Mouse (Mus musculus) forebrain, embryonic 10.5 days (tissue): Measurements from ENCODE around the gene 4930432K21Rik. TPM values are rescaled to one million over a fixed set of nuclear protein-coding genes. Genes with fewer than 3 reads are reported as not detected.

Source experiments
- DNase-seq: peaks from one replicate; pipeline ENCODE4 v3.0.0-alpha.2; 2017; ENCODE audit warnings: low spot score; ENCODE audit errors: extremely low spot score
- H3K27ac ChIP-seq: fragments of 300-500 bp; sonication (generic); 2 replicates; pipeline ENCODE4 v1.5.1; 2016; ENCODE audit warnings: mild to moderate bottlenecking
- H3K27me3 ChIP-seq: fragments of 300-500 bp; sonication (generic); 2 replicates; pipeline ENCODE4 v1.6.1; 2016; ENCODE audit warnings: mild to moderate bottlenecking; ENCODE audit not compliant: poor library complexity, severe bottlenecking
- H3K36me3 ChIP-seq: fragments of 300-500 bp; sonication (generic); replicated peaks from 2 replicates; pipeline ENCODE4 v1.6.1; 2016; ENCODE audit warnings: mild to moderate bottlenecking, moderate library complexity
- H3K4me1 ChIP-seq: fragments of 300-500 bp; sonication (generic); 2 replicates; pipeline ENCODE4 v1.6.1; 2016
- H3K4me3 ChIP-seq: fragments of 300-500 bp; sonication (generic); 2 replicates; pipeline ENCODE4 v1.5.1; 2016; ENCODE audit warnings: mild to moderate bottlenecking, moderate library complexity
- H3K9me3 ChIP-seq: fragments of 300-500 bp; sonication (generic); 2 replicates; pipeline ENCODE4 v1.6.1; 2016; ENCODE audit warnings: mild to moderate bottlenecking, moderate library complexity
- WGBS: fragments of 180-500 bp; shearing (Covaris S2); methylation state at CpG from one replicate; pipeline ENCODE4 v1.1.7; 2016; 5-methylcytosine and 5-hydroxymethylcytosine counted together
- polyA plus RNA-seq: library from polyadenylated mRNA; unstranded; fragments of >200 nt; fragmentation: Nextera tagmentation; extraction: Ambion mirVana; gene quantifications from 2 replicates; pipeline ENCODE4 v1.2.1, GENCODE M21; 2016

Gene 4930432K21Rik
- polyA plus RNA-seq: 1.9 and 2.4 TPM in 2 replicates

DNA sequence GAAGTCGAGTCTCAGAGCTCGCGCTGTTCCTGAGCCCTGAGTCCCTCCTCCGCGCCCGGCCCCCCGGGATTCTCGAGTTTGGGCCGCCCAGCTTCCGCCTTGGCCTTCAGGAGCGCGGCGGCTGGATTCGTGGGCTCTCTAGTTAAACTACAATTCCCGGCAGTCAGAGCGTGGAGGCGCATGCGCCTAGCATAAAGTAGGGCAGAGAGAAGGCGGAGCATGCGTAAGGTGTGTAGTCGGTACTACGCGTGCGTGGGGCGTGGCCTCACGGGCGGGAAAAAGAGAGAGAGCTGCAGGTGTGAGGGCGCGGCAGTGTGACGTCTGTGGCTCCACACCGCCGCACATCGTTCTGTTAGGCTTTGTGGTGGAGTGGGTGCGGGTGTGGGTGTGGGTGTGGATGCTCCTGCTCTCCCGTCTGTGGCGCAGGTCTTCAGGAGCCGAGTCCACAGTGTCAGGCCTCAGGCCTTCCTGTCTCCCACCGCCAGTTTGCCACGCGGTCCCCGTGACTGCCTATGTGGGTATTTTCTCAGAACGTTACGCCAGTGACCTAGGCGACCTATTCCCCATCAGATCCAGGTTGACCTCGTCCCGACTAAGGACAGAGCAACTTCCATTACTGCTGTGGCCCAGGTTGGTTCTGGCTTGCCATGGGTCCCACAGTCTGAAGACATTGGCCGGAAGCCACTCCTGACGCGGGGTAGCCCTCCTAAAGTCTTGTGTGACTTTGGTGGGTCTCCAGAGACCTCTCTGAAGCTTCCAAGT is at the start of gene 4930432K21Rik, which contains the start of gene Cc2d1a:
4930432K21Rik (plus strand) TSS at position 257 of the 762 bp plus-strand sequence.
Cc2d1a (minus strand) TSS at position 168 of the 762 bp plus-strand sequence.
- peaks cover 32% of the 10 kb centered on the region for H3K36me3 ChIP-seq
- peak within 1 kb of the TSS; percentile 88 for H3K27ac ChIP-seq
- WGBS: 18% methylated on average over 49 of the region's 49 CpGs
- H3K4me1 ChIP-seq: peaks cover 33% of the 10 kb centered on the region
- peak; percentile 91 for DNase-seq
- peak within 1 kb of the TSS; percentile 74 for H3K4me3 ChIP-seq
- H3K27me3 ChIP-seq: peaks cover 9% of the 10 kb centered on the region
- no peaks in the 10 kb centered on the region for H3K9me3 ChIP-seq

DNA sequence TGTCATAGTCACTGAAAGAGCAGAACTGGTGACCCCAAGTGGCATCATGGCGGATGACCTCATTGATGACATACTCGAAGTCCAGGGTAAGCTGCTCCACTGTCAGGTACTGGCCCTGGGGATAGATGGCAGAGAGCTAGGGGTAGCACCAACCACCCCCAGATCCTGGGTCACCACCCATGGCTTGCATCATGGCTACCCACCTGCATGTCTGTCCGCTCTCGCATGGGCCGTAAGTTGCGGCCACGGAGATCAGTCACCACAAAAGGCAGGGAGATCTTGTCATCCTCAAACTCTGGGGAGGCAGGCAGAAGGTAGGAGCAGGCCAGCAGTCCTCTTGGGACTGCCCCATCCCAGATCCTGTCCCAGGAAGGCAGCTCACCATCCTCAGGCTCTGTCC is 49.4 kb upstream of the 4930432K21Rik start:
- H3K36me3 ChIP-seq: peaks cover 98% of the 10 kb centered on the region
- WGBS: 91% methylated on average over 7 of the region's 7 CpGs
- H3K4me3 ChIP-seq: no peak overlapping the region
- H3K27me3 ChIP-seq: no peaks in the 10 kb centered on the region
- no peak overlapping the region for H3K27ac ChIP-seq
- no peaks in the 10 kb centered on the region for H3K9me3 ChIP-seq
- DNase-seq: no peak
- peaks cover 10% of the 10 kb centered on the region for H3K4me1 ChIP-seq

DNA sequence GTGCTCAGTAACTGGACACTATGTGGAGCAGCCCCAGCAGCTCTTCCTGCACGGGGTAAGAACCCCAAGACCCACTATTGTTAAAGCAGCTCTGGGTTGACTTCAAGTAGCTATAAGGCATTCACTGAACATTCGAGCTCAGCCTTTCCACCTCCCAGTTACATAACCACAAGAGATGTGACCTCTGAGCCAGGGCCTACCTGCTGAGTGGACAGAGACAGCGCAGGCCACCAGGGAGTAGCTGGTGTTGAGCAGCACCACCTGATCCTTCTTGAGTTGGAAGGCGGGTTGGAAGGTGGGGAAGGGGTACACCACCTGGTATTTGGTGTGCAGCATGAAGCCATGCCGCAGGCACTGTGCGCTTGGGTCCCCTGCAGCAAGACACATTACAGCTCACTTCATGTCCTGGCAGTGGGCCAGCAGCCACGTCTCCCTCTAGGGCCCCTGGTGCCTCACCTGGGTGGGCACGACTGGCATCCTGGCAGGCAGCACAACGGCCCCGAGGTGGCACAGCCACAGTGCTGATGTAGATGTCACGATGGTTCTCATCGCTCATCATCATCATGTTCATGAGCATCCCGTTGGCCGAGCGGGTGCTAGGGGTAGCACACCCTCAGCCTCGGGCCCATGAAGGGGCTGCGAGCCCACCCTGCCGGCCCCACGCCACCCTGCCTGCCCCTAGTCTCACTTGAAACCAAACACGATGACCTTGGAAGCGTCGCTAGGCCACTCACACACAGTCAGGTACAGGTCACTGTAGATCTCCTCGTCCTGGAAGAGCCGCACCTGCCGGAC is 46.2 kb upstream of the 4930432K21Rik start:
- no peak for DNase-seq
- no peak overlapping the region for H3K4me3 ChIP-seq
- H3K4me1 ChIP-seq: peaks cover 31% of the 10 kb centered on the region
- no peaks in the 10 kb centered on the region for H3K27me3 ChIP-seq
- no peaks in the 10 kb centered on the region for H3K9me3 ChIP-seq
- no peak overlapping the region for H3K27ac ChIP-seq
- peaks cover 65% of the 10 kb centered on the region for H3K36me3 ChIP-seq
- WGBS: 94% methylated on average over 25 of the region's 25 CpGs

DNA sequence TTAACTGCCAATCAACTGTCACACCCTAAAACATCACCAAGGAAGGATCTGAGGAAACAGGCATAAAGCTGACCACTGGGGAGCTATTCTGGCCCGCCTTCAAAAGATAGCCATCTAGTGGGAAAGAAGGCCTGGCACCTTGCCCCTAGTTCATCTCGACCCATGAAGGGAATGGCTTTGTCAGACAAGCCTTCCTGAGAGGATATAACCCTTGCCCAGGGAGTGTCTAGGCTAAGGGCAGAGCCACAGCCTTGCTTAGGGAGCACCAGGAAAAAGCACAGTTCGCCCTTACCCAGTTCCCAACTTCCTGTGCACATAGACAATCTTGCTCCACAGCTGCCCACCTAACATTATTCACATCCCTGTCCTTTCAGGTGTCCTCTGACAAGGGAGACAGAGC is 44.2 kb upstream of the 4930432K21Rik start:
- Histone ChIP-seq H3K27me3 (no peaks in the 10 kb centered on the region), H3K27ac (peak overlapping the region; percentile 99), H3K36me3 (peaks cover 46% of the 10 kb centered on the region), H3K9me3 (no peaks in the 10 kb centered on the region), H3K4me3 (peak overlapping the region; percentile 82), H3K4me1 (peaks cover 31% of the 10 kb centered on the region)
- no peak for DNase-seq
- 72% methylated on average over 3 of the region's 3 CpGs for WGBS

DNA sequence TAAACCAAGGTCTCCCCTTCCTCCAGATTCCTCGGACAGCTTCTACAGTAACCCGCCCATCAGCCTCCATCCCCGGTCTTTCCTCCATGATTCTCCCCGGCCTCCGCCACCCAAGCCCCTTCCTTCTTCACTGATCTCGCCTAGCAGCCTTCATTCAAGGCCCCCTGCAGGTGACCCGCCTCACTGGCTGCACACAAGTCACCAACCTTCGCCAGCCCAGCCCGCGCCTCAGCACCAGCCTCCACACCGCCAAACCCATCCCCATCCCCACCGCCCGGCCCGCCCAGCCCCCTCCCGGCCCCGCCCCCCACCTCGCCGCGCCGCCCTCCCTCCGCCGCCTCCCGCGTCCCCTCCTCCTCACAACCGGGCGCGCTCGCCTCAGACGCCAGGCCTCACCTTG is 43.6 kb upstream of the 4930432K21Rik start:
- H3K9me3 ChIP-seq: no peaks in the 10 kb centered on the region
- H3K27me3 ChIP-seq: no peaks in the 10 kb centered on the region
- H3K4me1 ChIP-seq: peaks cover 31% of the 10 kb centered on the region
- under 1% methylated on average over 27 of the region's 29 CpGs for WGBS
- DNase-seq: peak; percentile 87
- H3K27ac ChIP-seq: peak overlapping the region; percentile 99
- peaks cover 40% of the 10 kb centered on the region for H3K36me3 ChIP-seq
- H3K4me3 ChIP-seq: peak overlapping the region; percentile 82

DNA sequence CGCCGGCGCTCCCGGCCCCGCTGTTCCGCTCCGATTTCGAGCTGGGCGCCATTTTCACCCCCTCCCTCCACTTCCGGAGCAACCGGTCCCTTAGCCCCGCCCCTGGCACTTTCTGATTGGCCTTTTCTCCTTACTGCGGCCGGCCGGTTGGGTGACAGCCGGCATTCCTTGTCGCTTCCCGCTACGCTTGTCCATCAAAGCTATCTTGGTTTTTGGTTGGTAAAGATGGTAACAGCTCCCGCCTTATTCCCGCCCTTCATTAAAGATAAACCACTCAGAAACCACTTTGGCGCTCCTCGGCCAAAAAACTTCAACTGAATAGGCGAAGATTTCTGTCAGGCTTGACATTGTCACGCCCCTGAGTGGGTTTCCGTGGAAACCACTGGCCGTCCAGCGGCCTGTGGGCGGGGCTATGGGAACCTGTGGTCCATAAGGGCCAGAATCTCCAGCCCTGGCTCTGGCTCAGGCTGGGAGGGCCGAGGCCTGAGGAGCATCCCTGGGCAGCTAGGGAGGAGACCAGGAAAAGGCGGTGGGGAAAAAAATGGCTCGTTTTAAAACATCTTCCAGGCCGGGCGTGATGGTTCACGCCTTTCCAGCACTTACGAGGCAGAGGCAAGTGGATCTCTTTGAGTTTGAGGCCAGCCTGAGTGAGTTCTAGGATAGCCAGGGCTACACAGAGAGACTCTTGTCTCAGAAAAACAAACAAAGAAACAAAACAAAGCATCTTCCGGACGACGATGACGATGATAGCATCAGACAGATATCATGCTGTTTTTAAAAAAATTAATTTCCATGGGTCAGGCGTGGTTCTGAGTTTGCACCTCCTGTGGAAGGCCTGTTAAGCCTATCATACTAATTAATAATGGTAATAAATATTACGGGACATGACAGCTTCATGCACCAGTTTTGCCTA is 42.9 kb upstream of the 4930432K21Rik start, which contains the start of gene Dcaf15:
Dcaf15 (minus strand) TSS at position 72 of the 913 bp plus-strand sequence.
- 8% methylated on average over 42 of the region's 42 CpGs for WGBS
- peak within 1 kb of the TSS; percentile 82 for H3K4me3 ChIP-seq
- H3K27ac ChIP-seq: peak within 1 kb of the TSS; percentile 99
- peak; percentile 98 for DNase-seq
- no peaks in the 10 kb centered on the region for H3K27me3 ChIP-seq
- H3K9me3 ChIP-seq: no peaks in the 10 kb centered on the region
- H3K36me3 ChIP-seq: peaks cover 32% of the 10 kb centered on the region
- peaks cover 31% of the 10 kb centered on the region for H3K4me1 ChIP-seq

DNA sequence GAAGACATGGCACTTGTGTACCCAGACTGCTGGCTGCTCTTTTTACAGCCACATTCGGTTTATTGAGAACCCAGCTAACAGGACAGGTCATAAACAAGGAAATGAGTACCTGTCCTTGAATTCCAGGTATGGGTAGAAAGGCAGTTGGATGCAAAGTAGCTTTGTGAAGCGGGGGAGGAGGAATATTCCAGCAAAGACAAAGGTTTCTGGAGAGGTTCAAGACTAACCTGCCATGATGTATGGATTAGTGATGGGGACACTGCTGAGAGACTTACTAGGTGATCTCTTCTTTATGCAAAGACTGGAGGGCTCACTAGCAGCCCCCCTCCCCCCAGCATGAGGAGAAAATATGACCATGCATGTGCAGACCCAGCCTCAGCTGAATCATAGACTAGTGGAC is 42.1 kb upstream of the 4930432K21Rik start:
- Histone ChIP-seq H3K27me3 (no peaks in the 10 kb centered on the region), H3K4me3 (no peak overlapping the region), H3K27ac (peak overlapping the region; percentile 99; the same call in 1 of the 2 replicates), H3K4me1 (peaks cover 31% of the 10 kb centered on the region), H3K9me3 (no peaks in the 10 kb centered on the region), H3K36me3 (peaks cover 25% of the 10 kb centered on the region)
- WGBS: 81% methylated on average over 2 of the region's 2 CpGs
- DNase-seq: no peak

DNA sequence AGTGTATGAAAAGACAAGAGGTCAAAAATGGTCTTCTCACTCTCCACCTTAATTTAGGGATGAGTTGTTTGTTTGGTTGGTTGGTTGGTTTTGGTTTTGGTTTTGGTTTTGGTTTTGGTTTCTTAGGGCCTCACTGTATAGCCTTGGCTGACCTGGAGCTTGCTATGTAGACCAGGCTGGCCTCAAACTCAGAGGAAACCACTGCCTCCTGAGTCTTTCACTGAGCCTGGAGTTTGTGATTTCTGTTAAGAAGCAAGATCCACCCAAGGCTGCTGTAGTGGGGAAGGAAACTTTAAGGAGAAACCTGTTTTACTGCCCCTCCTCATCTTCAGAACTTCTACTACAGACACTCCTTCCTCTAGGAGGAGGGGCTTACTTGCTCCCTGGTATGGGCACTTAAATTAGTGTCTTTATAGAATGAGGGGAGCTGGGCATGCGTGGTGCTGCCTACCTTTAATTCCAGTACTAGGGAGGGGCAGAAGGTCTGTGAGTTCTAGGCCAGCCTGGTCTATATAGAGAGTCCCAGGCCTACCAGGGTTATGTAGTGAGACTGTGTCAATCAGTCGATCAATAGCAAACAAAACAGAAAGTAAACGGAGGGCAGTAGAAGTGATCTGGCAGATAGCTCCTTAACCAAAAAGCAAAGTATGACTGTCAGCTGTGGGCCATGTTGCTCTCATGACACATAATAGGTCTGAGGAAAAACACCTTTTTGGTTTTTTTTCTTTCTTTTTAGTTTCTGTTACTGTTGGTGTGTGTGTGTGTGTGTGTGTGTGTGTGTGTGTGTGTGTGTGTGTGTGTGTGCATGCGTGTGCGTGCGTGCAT is 41.4 kb upstream of the 4930432K21Rik start:
- no peaks in the 10 kb centered on the region for H3K9me3 ChIP-seq
- H3K4me1 ChIP-seq: peaks cover 31% of the 10 kb centered on the region
- WGBS: 92% methylated on average over 5 of the region's 6 CpGs
- no peak overlapping the region for H3K27ac ChIP-seq
- DNase-seq: no peak
- peaks cover 18% of the 10 kb centered on the region for H3K36me3 ChIP-seq
- H3K4me3 ChIP-seq: no peak overlapping the region
- no peaks in the 10 kb centered on the region for H3K27me3 ChIP-seq

DNA sequence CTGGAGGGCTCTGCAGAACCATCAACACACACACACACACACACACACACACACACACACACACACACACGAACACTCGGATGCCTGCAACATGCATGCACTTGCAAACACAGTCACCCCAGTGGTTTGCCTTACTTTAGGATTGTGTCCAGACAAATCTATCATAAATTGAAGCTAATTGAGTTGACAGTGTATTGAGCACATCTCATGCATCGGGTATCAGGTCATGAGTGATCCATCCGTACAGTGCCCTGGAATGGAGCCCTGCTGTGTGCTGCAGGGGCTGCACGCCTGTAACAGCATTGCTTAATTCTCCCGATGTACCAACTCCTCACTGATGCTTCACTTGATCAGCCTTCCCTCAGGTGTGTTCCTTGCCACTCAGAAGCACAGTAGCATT is 32.2 kb upstream of the 4930432K21Rik start:
- Histone ChIP-seq H3K36me3 (no peaks in the 10 kb centered on the region), H3K4me1 (no peaks in the 10 kb centered on the region)
- DNase-seq: no peak

DNA sequence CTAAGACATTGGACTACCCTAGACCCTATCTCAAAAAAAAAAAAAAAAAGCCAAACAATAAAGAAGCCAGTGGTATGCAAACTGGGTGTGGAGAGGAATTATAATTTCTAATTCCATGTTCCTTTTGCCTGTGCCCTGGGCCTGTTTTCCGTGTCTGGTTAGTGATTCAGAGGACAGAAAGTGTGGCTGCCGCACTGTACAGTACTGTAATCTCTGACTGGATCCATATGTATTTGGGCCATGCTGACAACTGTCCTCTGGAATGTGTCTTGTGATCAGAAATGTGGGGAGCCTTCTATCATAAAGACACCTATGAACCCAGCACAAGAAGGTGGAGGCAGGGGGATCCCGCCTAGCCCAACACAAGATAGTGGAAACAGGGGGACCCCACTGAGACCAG is 25.7 kb upstream of the 4930432K21Rik start:
- Histone ChIP-seq H3K4me3 (no peak overlapping the region), H3K36me3 (no peaks in the 10 kb centered on the region), H3K9me3 (no peaks in the 10 kb centered on the region), H3K4me1 (peaks cover 5% of the 10 kb centered on the region; the same call in 1 of the 2 replicates), H3K27me3 (no peaks in the 10 kb centered on the region), H3K27ac (no peak overlapping the region)
- DNase-seq: no peak
- 84% methylated on average over 3 of the region's 3 CpGs for WGBS

More for the DNA sequence above, 32.2 kb upstream of the 4930432K21Rik start:
- WGBS: 90% methylated on average over 6 of the region's 6 CpGs
- H3K4me3 ChIP-seq: no peak overlapping the region
- no peaks in the 10 kb centered on the region for H3K27me3 ChIP-seq
- H3K9me3 ChIP-seq: no peaks in the 10 kb centered on the region
- H3K27ac ChIP-seq: no peak overlapping the region

DNA sequence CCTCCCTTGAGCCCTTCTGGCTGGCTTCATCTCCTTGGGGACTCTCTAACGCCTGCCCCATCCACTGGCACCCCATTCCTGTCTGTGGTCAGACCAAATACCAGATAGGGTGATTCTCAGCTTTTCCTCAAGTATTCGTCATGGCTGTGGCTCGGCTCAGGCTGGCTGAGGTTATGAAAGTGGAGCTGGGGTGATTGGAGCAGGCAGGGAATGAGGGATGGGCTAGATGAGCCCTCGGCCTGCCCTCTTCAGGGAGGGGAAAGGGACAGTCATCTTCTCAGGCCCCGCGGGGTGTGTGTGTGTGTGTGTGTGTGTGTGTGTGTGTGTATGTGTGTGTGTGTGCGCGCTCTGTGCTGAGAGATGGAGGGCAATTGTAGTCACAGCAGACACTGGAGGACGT is 22.2 kb upstream of the 4930432K21Rik start, which contains the start of gene Podnl1:
Podnl1 (plus strand) TSS at position 334 of the 400 bp plus-strand sequence.
- Histone ChIP-seq H3K9me3 (no peaks in the 10 kb centered on the region), H3K27me3 (no peaks in the 10 kb centered on the region), H3K4me1 (peaks cover 15% of the 10 kb centered on the region), H3K36me3 (no peaks in the 10 kb centered on the region), H3K4me3 (no peak within 1 kb of the TSS), H3K27ac (no peak within 1 kb of the TSS)
- no peak for DNase-seq
- 71% methylated on average over 9 of the region's 9 CpGs for WGBS
